Mouse (Mus musculus) induced T-regulatory cell, adult 2 months (primary cell): ENCODE measurements at regions not wholly inside any gene's neighbourhood (a gene's known extent, or its start where the extent isn't known, plus 50 kb on each side); places are given as distances from the start of the nearest gene placed in this dataset.

ENCODE experiments used
- DNase-seq: peaks from one replicate; pipeline ENCODE4 v3.0.0-alpha.2; 2012; ENCODE audit warnings: low read depth

DNA sequence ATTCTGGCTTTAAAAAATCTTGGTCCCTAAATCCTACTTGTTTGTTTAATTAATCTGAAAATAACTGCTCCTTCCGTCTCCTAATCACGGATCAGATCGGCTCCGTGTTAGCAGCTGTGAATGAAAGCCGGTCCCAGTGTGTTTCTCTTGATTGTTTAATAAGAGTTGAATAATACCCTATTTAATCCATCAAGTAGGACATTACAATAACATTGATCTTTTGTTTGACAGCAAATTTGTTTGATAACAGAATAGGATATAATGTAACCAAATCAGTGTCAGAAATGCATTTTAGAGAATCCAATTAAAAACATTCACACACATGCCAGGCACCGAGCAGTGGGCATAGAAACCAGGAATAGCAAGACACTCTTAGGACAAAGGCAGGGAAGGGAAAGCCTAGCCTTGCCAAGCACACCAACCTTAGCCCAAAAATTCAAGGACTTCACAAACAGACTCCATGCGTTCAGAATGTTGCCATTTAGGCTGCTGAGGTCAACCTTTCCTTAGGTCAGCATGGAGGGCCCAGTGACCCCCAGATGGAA is 332.5 kb upstream of the Meis1 start:
- DNase-seq = no peak

DNA sequence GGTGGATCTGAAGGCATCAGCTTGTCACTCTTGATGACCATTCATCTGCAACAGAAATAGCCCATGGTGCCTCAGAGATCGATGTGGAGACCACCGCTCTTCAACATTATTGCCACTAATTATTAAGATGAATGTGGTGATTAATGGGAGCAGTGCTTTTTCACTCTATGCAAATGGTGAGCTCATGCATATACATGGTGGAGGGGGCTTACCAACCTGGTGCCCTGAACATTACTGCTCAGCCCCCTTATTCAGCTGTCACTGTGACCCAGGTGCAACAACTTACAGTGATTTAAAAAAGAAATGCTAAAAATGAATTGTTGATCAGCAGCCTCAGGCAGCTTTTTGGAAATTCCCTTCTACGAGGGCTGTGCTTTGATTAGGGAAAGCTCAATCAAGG is 334.9 kb upstream of the Meis1 start:
- DNase-seq = no peak

GRCm38 (mm10) chr11:19355179-19355578 is 336.4 kb upstream of the Meis1 start:
- DNase-seq = no peak

DNA sequence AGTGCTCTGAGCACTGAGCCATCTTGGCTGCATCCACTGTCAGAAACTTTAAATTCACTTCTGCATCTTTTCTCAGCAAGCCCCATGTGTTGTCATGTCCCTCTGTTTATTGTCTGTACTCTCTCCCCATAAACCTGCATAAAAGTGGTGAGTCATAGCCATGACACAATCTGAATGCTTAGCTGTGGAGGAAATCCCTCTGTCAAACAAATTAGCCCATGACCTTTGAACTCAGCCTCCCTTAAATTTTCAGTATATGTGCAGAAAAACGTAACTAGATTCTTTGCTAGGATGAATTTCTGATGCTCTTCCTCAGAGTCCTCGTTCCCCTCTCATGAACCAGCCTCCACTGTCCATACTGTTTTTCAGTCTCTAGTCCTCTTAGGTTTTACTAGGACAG is 337.4 kb upstream of the Meis1 start:
- no peak for DNase-seq

DNA sequence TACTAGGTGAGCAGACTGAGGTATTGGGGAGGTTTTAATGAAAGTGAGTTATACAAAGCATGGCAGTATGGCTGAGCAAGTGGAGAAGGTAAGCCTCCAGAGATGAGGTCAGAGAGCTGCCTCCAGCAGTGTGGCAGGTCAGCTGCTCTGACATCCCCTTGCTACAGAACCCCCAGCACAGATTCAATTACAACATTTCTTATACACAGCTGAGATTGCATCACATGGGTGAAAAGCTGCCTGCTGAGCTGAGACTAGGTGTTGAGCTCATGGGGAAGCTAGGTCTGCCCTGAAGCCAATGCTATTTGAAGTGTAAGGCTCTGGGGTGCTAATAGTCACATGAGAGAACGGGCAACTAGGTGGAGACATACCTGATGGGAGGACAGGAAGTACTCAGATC is 350.4 kb upstream of the Meis1 start:
- no peak for DNase-seq

GRCm38 (mm10) chr11:19373476-19373875 is 354.7 kb upstream of the Meis1 start:
- DNase-seq = no peak

DNA sequence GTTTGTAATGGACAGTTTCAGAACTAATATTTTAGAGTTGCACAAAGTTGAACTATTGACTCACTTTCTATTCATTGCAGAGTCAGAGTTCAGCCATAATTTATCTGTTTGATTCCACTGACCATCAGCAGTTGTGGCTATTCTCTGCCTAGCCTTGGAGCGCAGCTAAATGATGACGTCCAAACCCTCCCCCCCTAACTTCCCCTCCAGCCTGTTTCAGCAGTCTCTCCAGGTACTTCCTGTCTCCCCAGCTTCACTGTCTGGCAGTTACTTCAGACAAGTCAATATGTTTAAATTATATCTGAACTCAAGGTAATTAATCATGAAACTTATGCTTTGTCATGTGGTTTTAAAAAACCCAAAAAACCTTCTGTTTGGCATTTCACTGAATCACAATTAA is 362.1 kb upstream of the Meis1 start:
- DNase-seq = no peak

DNA sequence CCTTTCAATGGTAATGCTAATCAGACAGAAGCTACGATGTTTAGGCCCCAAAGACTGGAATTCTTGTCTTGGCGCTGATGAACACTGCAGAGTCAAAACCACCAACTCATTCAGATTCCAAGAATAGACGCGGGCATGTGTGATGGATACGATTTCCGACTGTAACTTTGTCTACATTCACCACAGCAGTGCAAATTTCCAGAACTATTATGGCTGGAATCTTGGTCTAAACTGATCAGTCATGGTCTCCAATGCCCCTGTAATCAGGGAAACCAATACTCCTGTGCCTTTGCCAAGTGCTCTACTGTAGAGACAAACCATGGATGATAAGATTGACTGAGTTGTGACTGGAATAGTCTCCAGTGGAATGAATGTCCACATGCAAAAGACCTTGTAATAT is 370.4 kb upstream of the Meis1 start:
- no peak for DNase-seq

- DNase-seq = no peak
Measured at GRCm38 (mm10) chr11:19392190-19392589, 373.4 kb upstream of the Meis1 start.

GRCm38 (mm10) chr11:19394372-19394771 is 375.6 kb upstream of the Meis1 start:
- no peak for DNase-seq

DNA sequence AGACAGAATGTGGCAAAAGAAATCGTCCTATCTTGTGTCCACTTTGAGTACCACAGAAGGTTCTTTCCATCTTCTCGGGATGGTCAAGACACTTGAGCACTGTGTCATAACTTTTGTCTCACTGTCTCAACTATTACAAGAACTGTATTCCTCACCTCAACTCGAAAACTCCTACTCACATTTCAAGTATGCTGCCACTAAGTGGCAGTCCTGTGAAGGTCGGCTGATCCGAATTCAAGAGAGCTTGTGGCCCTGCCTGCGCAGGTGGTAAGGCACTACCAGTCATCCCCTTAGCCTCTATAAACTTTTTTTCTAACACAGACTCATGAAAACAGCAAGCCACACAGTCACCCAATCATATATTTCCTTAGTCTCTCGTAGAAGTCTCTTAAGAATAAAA is 381.6 kb upstream of the Meis1 start:
- no peak for DNase-seq

- no peak for DNase-seq
Measured at GRCm38 (mm10) chr11:19420143-19420542, 401.4 kb upstream of the Meis1 start.

GRCm38 (mm10) chr11:19423268-19423667 is 404.5 kb upstream of the Meis1 start:
- no peak for DNase-seq

DNA sequence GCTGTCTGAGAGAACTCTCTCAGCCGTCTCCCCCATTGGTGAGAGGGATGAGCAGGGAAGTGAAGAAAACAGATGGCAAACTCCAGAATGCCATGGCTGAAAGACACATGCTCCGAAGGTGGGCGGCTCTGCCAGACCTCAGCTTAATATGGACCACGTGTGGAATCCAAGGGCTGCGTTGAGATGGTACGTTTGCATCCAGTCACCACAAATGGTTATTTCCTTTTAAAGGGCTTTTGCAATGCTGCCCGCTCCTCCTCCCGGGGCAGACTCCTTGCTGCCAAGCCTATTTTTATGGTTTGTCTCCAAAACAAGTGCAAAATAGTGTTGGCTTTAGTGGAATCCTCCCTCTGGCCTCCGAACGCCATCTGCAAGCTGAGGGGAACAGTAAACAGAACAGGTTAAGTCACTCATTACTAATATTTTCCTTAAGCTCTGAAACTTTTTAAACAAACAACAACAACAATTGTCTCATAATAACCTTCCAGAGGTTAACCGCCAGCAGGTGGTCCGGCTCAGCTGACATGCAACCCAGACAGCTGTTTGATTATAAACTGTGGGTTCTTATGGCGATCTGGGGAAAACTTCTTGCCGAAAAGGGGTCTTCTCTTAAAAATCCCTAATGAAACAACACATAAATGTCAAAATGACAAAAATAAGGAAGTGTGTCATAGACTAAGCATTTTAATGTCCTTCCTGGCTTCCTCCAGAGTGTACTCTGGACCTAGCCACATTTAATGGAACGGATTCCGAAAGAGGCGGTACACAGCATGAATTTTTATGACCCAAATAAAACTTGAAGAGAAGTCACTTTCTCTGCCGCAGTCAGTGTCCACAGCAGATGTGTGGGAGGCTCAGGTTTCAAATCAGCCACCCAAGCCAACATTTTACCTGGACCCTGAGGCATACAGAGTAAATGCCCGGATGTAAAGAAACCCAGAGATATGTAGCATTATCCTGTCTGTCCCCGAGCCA is 405.3 kb upstream of the Meis1 start:
- no peak for DNase-seq

DNA sequence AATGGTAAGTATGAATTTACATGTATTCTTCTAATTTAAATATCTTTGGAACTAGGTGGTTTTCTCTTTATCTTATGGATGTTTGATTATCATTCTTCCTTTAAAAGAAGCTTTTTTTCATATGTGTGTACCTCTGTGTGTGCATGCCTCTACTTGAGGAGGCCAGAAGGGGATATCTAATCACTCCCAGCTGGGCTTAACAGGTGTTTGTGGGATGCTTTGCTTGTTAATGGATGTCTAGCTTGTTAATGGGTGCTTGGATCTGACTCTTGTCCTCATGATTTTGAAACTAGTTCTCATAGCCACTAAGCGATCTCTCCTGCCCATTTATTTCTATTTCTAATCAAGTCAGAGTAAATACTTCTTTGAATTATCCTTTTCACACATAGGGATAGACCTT is 408.8 kb upstream of the Meis1 start:
- DNase-seq = no peak

GRCm38 (mm10) chr11:19433680-19434619 is 415.2 kb upstream of the Meis1 start:
- no peak for DNase-seq

DNA sequence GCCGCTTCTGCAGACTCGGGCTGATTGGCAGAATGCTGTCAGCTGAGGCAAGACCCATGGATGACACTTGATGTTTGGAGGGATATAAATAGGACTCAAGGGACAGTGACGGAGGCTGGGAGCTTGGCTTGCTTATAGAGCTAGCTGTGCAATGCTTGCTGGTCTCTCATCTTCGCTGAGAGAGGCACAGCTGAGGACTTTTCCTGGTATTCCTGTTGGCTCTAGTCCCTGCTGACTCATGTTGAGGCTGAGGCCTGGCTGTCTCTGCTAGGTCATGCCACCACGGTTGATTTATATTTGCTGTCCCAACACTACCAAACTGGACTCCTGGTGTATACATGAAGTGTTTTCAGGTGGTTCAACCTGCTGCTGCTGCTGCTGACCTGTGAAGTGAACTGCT is 419.6 kb upstream of the Meis1 start:
- no peak for DNase-seq

- DNase-seq = no peak
Measured at GRCm38 (mm10) chr11:19441936-19442335, 423.2 kb upstream of the Meis1 start.

- no peak for DNase-seq
Measured at GRCm38 (mm10) chr11:19455391-19456290, 436.9 kb upstream of the Meis1 start.

- no peak for DNase-seq
Measured at GRCm38 (mm10) chr11:19456577-19456976, 437.8 kb upstream of the Meis1 start.

GRCm38 (mm10) chr11:19463730-19464358 is 445.1 kb upstream of the Meis1 start:
- DNase-seq = no peak
